Mouse (Mus musculus) forebrain, embryonic 10.5 days (tissue): ENCODE measurements at regions not wholly inside any gene's neighbourhood (a gene's known extent, or its start where the extent isn't known, plus 50 kb on each side); places are given as distances from the start of the nearest gene placed in this dataset.
A peak's percentile ranks its signal among the peaks of the same experiment; 100 is the strongest.

ENCODE experiments used
- DNase-seq: peaks from one replicate; pipeline ENCODE4 v3.0.0-alpha.2; 2017; ENCODE audit warnings: low spot score; ENCODE audit errors: extremely low spot score
- H3K27ac ChIP-seq: fragments of 300-500 bp; sonication (generic); 2 replicates; pipeline ENCODE4 v1.5.1; 2016; ENCODE audit warnings: mild to moderate bottlenecking
- H3K27me3 ChIP-seq: fragments of 300-500 bp; sonication (generic); 2 replicates; pipeline ENCODE4 v1.6.1; 2016; ENCODE audit warnings: mild to moderate bottlenecking; ENCODE audit not compliant: poor library complexity, severe bottlenecking
- H3K36me3 ChIP-seq: fragments of 300-500 bp; sonication (generic); replicated peaks from 2 replicates; pipeline ENCODE4 v1.6.1; 2016; ENCODE audit warnings: mild to moderate bottlenecking, moderate library complexity
- H3K4me1 ChIP-seq: fragments of 300-500 bp; sonication (generic); 2 replicates; pipeline ENCODE4 v1.6.1; 2016
- H3K4me3 ChIP-seq: fragments of 300-500 bp; sonication (generic); 2 replicates; pipeline ENCODE4 v1.5.1; 2016; ENCODE audit warnings: mild to moderate bottlenecking, moderate library complexity
- H3K9me3 ChIP-seq: fragments of 300-500 bp; sonication (generic); 2 replicates; pipeline ENCODE4 v1.6.1; 2016; ENCODE audit warnings: mild to moderate bottlenecking, moderate library complexity
- WGBS: fragments of 180-500 bp; shearing (Covaris S2); methylation state at CpG from one replicate; pipeline ENCODE4 v1.1.7; 2016; 5-methylcytosine and 5-hydroxymethylcytosine counted together

GRCm38 (mm10) chr13:71271727-71272418 lies 430.3 kb upstream of the Adamts16 start:
- H3K36me3 ChIP-seq = no peaks in the 10 kb centered on the region
- 79% methylated on average over 6 of the region's 6 CpGs for WGBS
- H3K4me1 ChIP-seq = no peaks in the 10 kb centered on the region
- no peaks in the 10 kb centered on the region for H3K9me3 ChIP-seq
- H3K27me3 ChIP-seq = no peaks in the 10 kb centered on the region
- H3K27ac ChIP-seq = no peak overlapping the region
- no peak for DNase-seq
- no peak overlapping the region for H3K4me3 ChIP-seq

DNA sequence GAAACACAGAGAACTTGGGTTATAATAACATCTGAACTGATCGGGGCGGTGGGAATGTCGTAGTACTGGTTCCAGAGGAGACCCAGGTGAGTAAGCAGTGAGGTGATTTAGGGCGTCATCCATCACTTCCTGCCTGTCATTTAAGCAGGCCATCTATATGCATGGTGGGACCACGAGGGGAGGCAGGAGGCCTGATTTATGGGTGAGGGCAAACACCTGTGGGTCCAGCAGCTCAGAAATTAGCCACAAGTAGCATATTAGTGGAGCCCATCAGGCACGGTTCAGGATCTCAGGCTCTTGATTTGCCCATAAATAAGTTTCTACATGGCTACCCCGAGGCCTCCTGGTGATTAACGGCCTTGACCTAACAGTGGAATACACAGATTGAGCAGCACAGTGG lies 428.8 kb upstream of the Adamts16 start:
- no peak for DNase-seq
- WGBS = 88% methylated on average over 8 of the region's 8 CpGs
- H3K4me3 ChIP-seq = no peak overlapping the region
- H3K36me3 ChIP-seq = no peaks in the 10 kb centered on the region
- no peaks in the 10 kb centered on the region for H3K9me3 ChIP-seq
- no peak overlapping the region for H3K27ac ChIP-seq
- no peaks in the 10 kb centered on the region for H3K27me3 ChIP-seq
- H3K4me1 ChIP-seq = no peaks in the 10 kb centered on the region

DNA sequence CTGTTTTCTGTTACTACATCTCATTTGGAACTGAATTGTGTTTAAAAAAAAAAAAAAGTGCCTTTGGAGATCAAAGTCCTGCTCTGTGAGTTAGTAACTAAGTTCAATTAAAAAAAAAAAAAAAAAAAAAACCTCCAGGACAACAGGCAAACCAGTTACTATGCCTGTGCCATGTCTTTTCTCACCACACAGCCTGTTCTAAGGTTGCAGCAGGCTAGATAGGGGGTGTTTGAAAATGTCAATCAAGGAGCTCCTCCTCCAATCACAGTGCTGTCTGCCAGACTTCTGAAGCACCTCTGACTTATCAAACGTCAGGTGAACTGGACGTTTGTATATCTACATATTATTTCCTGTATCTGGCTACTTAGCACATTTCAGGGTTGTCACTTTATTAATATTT lies 427.9 kb upstream of the Adamts16 start:
- no peak for DNase-seq
- Histone ChIP-seq H3K4me1 (no peaks in the 10 kb centered on the region), H3K27me3 (no peaks in the 10 kb centered on the region), H3K27ac (no peak overlapping the region), H3K36me3 (no peaks in the 10 kb centered on the region), H3K9me3 (no peaks in the 10 kb centered on the region), H3K4me3 (no peak overlapping the region)
- WGBS = 84% methylated on average over 2 of the region's 2 CpGs

DNA sequence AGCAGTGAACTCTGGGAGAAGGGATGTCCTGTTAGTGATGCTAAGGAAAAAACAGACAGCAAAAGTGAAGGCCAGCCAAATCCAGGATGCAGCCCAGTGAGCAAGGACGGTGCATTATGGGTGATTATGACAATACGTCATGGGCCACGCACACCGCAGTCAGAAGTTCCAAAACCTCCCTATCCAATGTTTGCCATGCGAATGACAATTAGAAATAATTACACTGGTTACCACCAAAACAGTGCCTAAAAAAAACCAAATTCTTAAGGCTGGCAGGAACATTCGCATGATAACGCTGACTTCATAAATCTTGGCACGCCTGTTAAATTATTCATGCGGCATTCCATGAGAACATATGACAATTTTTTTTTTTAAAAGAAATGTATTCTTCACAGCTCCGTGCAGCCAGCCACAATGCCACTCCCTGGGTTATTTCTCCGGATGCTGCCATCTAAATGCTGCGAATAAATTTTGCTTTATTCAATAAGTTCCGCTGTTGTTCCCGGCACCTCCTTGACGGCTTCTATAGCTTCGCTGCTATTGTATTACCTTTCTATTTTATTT lies 421.8 kb upstream of the Adamts16 start:
- H3K9me3 ChIP-seq = no peaks in the 10 kb centered on the region
- 93% methylated on average over 16 of the region's 16 CpGs for WGBS
- no peak for DNase-seq
- H3K27me3 ChIP-seq = peaks cover 12% of the 10 kb centered on the region; the same call in 1 of the 2 replicates
- H3K4me3 ChIP-seq = no peak overlapping the region
- H3K36me3 ChIP-seq = no peaks in the 10 kb centered on the region
- no peak overlapping the region for H3K27ac ChIP-seq
- peaks cover 8% of the 10 kb centered on the region for H3K4me1 ChIP-seq

GRCm38 (mm10) chr13:71262575-71263295 lies 421.1 kb upstream of the Adamts16 start:
- WGBS = 78% methylated on average over 10 of the region's 10 CpGs
- H3K27ac ChIP-seq = no peak overlapping the region
- H3K27me3 ChIP-seq = peaks cover 12% of the 10 kb centered on the region; the same call in 1 of the 2 replicates
- H3K9me3 ChIP-seq = no peaks in the 10 kb centered on the region
- no peaks in the 10 kb centered on the region for H3K36me3 ChIP-seq
- peaks cover 8% of the 10 kb centered on the region for H3K4me1 ChIP-seq
- no peak overlapping the region for H3K4me3 ChIP-seq
- no peak for DNase-seq

GRCm38 (mm10) chr13:71254016-71254415 lies 412.4 kb upstream of the Adamts16 start:
- Histone ChIP-seq H3K4me1 (peaks cover under 1% of the 10 kb centered on the region; the same call in 1 of the 2 replicates), H3K27ac (no peak overlapping the region), H3K36me3 (no peaks in the 10 kb centered on the region), H3K9me3 (no peaks in the 10 kb centered on the region), H3K27me3 (peaks cover 27% of the 10 kb centered on the region), H3K4me3 (no peak overlapping the region)
- 95% methylated on average over 2 of the region's 2 CpGs for WGBS
- DNase-seq = no peak

- Histone ChIP-seq H3K9me3 (no peaks in the 10 kb centered on the region), H3K4me1 (peaks cover 11% of the 10 kb centered on the region), H3K4me3 (no peak overlapping the region), H3K27me3 (peaks cover 63% of the 10 kb centered on the region), H3K27ac (peak overlapping the region; percentile 35; the same call in 1 of the 2 replicates), H3K36me3 (no peaks in the 10 kb centered on the region)
- WGBS = 32% methylated on average over 8 of the region's 8 CpGs
- peak; percentile 47 for DNase-seq
These were observed 406.8 kb upstream of the Adamts16 start for GRCm38 (mm10) chr13:71248261-71249031.

DNA sequence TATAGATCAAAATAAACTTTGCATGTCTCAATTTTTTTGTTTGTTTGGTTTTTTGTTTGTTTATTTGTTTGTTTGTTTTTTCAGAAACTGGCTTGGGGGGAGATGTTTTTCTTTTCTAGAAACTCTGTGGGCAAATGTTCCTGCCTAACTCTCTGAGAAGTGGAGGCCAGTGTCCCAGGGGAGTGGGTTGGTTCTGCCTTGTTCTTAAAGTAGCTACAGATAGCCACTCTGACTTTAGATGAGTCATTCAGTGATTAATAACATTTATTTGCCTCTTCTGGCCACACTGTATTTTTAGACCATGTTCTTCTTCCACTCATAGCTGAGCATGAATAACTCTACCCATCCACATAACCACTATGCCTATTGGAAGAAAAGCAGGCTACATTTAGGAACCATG lies 405.6 kb upstream of the Adamts16 start:
- peaks cover 11% of the 10 kb centered on the region for H3K4me1 ChIP-seq
- no peaks in the 10 kb centered on the region for H3K36me3 ChIP-seq
- DNase-seq = no peak
- no peaks in the 10 kb centered on the region for H3K9me3 ChIP-seq
- H3K27ac ChIP-seq = no peak overlapping the region
- no peak overlapping the region for H3K4me3 ChIP-seq
- peaks cover 63% of the 10 kb centered on the region for H3K27me3 ChIP-seq

GRCm38 (mm10) chr13:71245326-71245725 lies 403.7 kb upstream of the Adamts16 start:
- Histone ChIP-seq H3K36me3 (no peaks in the 10 kb centered on the region), H3K27me3 (peaks cover 49% of the 10 kb centered on the region), H3K4me3 (no peak overlapping the region), H3K4me1 (peaks cover 11% of the 10 kb centered on the region), H3K27ac (no peak overlapping the region), H3K9me3 (no peaks in the 10 kb centered on the region)
- no peak for DNase-seq
- WGBS = 90% methylated on average over 4 of the region's 4 CpGs

DNA sequence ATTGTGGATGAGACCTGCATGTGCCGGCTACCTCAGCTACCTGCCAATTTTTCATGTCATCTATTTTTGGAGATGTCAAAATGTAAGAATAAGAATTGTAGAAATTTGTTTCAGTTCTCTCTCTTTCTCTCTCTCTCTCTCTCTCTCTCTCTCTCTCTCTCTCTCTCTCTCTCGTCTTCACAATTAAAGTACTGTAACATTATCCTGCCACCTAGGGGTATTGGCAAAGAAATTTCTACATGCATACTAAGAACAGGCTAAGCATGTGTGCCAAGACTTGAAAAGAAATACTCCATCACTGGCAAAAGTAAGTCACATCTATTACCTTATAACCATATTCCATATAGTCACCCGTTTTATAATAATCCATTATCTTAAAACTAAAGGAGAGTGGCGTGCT lies 398.2 kb upstream of the Adamts16 start:
- WGBS = 82% methylated on average over 4 of the region's 4 CpGs

GRCm38 (mm10) chr13:71235338-71235737 lies 393.7 kb upstream of the Adamts16 start:
- H3K9me3 ChIP-seq = no peaks in the 10 kb centered on the region
- no peak overlapping the region for H3K27ac ChIP-seq
- 92% methylated on average over 4 of the region's 4 CpGs for WGBS
- H3K4me3 ChIP-seq = no peak overlapping the region
- H3K36me3 ChIP-seq = no peaks in the 10 kb centered on the region
- no peaks in the 10 kb centered on the region for H3K27me3 ChIP-seq
- no peak for DNase-seq
- H3K4me1 ChIP-seq = no peaks in the 10 kb centered on the region

More for the DNA sequence above, 398.2 kb upstream of the Adamts16 start:
- DNase-seq = no peak
- Histone ChIP-seq H3K27me3 (no peaks in the 10 kb centered on the region; the same call in 1 of the 2 replicates), H3K27ac (no peak overlapping the region), H3K4me3 (no peak overlapping the region), H3K9me3 (no peaks in the 10 kb centered on the region), H3K4me1 (no peaks in the 10 kb centered on the region), H3K36me3 (no peaks in the 10 kb centered on the region)

- 77% methylated on average over 5 of the region's 5 CpGs for WGBS
- Histone ChIP-seq H3K4me3 (no peak overlapping the region), H3K9me3 (no peaks in the 10 kb centered on the region), H3K27me3 (no peaks in the 10 kb centered on the region), H3K27ac (no peak overlapping the region), H3K4me1 (no peaks in the 10 kb centered on the region), H3K36me3 (no peaks in the 10 kb centered on the region)
- no peak for DNase-seq
These were observed 389.6 kb upstream of the Adamts16 start for GRCm38 (mm10) chr13:71231182-71231581.
